Mouse (Mus musculus) cerebral cortex, adult 2 months (tissue): Measurements from ENCODE around the gene Dcst1.

Source experiments
- WGBS: fragments of 180-500 bp; shearing (Covaris S2); methylation state at CpG from one replicate; pipeline ENCODE4 v1.1.7; 2018; 5-methylcytosine and 5-hydroxymethylcytosine counted together

The Dcst1 gene

DNA sequence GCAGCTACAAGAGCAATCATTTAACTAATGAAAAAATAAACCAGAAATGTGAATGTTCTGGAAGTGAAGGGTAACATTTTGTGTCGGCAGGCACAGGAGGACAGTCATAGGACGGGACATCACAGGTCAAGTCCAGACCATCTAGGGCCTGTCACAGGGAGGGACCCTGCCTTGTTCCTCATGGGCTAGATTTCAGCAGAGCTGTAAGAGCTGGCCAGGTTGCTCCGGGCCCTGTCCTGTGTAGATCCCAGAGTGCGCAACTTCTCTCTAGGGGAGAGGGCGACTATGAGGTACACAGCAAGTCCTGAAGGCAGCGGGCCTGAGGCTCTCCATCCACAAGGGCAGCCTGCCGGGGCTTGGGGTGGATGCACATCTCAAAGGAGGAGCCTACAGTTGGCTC is 3.4 kb downstream of the Dcst1 start, which contains the start of gene Dcst2:
Gene Dcst2, plus strand, starts transcription at position 301 of the 400 bp plus-strand sequence.
- WGBS = 94% methylated on average over 7 of the region's 7 CpGs

GRCm38 (mm10) chr3:89360237-89360636 is 4.8 kb downstream of the Dcst1 start:
- WGBS = 76% methylated on average over 3 of the region's 3 CpGs

DNA sequence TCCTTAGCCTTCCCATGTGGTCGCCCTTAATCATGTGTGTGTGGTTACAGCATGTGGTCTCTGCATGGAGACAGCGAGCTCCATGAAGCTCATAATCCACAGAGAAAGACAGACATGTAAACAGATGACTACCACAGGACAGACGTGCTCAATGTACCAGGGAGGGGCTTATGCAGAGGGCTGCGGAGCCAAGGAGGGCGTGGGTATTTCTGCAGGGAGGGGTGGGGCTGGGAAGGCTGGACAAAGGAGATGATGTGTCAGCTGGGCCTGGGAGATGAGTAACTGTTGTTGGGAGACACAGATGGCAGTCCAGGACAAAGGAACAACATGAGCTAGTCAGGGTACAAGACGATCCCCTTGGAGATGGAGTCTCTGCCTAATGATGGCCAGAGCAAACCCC is 5.4 kb downstream of the Dcst1 start:
- WGBS = 61% methylated on average over 6 of the region's 6 CpGs

GRCm38 (mm10) chr3:89356029-89356428 is 9.0 kb downstream of the Dcst1 start:
- WGBS = 70% methylated on average over 9 of the region's 9 CpGs

DNA sequence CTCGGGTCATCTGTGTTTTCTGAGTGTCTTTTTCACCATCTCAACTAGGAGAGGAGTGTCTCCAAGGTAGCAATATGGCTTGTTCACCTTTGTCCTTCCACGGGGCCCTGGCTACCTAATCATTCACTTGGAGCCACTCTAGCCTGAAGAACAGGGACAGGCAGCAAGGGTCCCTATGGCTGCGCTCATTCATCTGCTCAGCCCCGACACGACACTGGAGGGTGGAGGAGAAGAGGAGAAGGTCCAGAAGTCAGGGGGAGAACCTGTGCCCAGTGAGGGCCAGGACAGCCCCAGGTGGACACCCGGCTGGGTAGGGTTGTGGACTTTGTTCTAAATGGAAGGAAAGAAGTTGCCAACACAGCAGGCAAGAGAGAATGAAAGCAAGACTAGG is 9.5 kb downstream of the Dcst1 start:
- WGBS = 79% methylated on average over 6 of the region's 6 CpGs

DNA sequence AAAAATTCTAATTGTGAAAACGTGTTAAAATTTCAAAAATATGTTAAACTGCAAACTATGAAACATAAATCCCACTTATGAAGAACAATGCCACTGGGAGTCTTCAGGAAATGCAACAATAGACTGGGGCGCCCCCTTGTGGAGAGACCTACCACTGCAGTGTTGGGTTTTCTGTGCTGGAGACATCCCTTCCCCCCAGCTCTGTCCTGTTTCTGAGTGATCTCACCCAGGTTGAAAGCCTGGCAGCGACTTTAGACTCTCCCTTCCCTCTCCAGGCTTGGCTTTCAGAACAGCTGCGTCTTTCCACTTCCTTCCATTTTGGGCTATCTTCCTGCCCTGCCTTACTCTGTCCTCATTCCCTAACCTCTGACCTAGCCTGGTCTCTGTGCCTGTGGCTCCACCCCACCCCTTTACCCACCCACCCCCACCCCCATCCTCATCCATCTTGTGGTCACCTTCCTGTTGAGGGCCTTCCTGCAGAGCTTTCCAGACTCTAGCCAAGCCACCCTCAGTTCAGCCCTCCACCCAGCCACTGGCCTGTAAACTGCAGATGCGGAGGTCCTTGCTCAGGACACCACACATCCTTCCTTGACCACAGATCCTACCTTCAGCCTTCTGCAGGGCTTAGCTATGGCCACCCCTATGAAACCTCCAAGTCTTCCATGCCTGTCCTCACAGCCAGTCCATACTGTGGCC is 10.1 kb downstream of the Dcst1 start:
- 17% methylated on average over 5 of the region's 5 CpGs for WGBS

DNA sequence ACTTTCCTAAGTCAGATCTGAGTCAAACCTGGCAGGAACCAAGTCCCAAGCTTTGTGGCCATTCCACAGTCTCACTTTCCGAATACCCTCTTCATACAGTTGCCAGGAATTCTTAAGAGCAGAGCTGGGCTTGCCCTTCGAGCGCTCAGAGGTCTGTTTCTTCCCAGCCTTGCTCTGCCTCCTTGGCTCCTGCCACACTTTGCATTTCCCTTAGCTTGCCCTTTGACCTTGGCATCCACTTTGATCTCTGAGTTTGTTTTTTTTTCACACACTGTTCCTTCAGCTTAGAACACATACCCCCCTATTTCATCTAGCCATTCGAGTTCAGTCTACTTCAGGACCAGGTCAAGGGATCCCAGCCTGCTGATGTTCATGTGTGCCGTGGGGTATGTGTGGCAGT is 13.8 kb downstream of the Dcst1 start:
- 80% methylated on average over 5 of the region's 5 CpGs for WGBS

- 1% methylated on average over 59 of the region's 59 CpGs for WGBS
These were observed 15.1 kb downstream of the Dcst1 start, which contains the start of gene Adam15 for GRCm38 (mm10) chr3:89349869-89350501. Adam15 (minus strand) TSS chr3:89349996.

GRCm38 (mm10) chr3:89348911-89349868 is 15.9 kb downstream of the Dcst1 start:
- 2% methylated on average over 38 of the region's 38 CpGs for WGBS

GRCm38 (mm10) chr3:89347916-89348315 is 17.1 kb downstream of the Dcst1 start:
- WGBS = 73% methylated on average over 1 of the region's 1 CpGs

- WGBS = 88% methylated on average over 10 of the region's 10 CpGs
These were observed 18.1 kb downstream of the Dcst1 start for GRCm38 (mm10) chr3:89346815-89347540.

GRCm38 (mm10) chr3:89343279-89343678 is 21.8 kb downstream of the Dcst1 start:
- WGBS = 67% methylated on average over 7 of the region's 7 CpGs

GRCm38 (mm10) chr3:89341794-89342193 is 23.3 kb downstream of the Dcst1 start:
- 27% methylated on average over 4 of the region's 4 CpGs for WGBS

DNA sequence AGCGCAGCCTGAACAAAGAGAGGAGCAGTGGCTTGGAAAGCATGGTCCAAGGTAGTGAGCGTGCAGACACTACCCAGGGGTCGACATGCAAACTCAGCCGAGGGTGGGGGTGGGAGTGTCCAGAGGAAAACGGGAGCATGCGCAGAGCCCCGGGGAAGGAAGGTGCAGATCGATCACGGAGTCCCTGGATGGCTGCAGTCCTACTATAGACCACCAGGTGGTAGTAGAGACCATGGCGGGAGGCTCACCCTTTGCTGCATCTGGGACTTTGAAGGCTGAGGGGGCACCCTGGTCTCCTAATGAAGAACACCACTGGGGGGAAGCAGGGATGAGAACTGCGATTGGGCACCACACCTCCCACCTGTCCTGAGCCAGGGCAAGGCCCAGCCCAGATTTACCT is 24.6 kb downstream of the Dcst1 start:
- WGBS = 13% methylated on average over 11 of the region's 11 CpGs

GRCm38 (mm10) chr3:89339416-89339815 is 25.6 kb downstream of the Dcst1 start:
- 45% methylated on average over 8 of the region's 8 CpGs for WGBS

DNA sequence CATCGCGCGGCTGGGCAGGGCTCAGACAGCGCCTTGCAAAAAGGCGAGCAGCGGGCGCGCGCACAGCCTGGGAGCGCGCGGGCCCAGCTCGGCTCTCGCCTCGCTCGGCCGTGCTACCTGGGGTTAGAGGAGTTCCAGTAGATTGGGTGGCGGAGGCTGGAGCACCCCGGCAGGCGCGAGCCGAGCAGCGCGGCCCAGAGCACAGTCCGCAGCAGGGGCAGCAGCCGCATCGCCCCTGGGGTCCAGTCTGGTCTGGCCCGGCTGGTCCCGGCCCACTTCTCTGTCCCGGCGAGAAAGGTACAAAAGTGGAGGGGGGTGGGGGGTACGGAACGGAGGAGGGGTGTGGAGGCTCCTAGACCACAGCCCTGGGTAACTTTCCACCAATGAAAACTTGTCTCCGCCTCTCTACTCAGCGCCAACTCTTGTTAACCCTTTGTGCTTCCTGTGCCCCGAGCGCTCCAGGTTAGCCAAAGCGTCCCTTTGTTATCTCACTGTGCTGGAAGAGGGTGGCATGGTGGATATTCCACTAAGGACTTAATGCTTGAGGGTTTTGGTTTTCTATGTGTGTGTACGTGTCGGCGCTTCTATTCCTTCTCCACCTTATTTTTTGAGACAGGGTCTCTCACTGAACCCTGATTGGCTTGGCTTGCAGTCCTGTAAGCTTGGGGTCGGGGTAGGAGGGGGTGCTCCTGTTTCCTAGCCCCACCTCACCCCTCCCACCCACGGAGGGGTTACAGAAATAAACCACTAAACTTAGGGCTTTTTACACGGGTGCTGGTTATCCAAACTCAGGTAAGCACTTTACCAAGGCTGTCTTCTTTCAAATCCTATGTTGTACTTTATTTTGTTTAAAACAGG is 27.1 kb downstream of the Dcst1 start, which contains the start of gene Efna4:
Gene Efna4, minus strand, starts transcription at position 308 of the 858 bp plus-strand sequence.
- WGBS = 5% methylated on average over 44 of the region's 44 CpGs

- WGBS = 5% methylated on average over 21 of the region's 21 CpGs
These were observed 27.9 kb downstream of the Dcst1 start for GRCm38 (mm10) chr3:89337062-89337720.

- 55% methylated on average over 6 of the region's 6 CpGs for WGBS
These were observed 28.5 kb downstream of the Dcst1 start for GRCm38 (mm10) chr3:89336529-89336928.

DNA sequence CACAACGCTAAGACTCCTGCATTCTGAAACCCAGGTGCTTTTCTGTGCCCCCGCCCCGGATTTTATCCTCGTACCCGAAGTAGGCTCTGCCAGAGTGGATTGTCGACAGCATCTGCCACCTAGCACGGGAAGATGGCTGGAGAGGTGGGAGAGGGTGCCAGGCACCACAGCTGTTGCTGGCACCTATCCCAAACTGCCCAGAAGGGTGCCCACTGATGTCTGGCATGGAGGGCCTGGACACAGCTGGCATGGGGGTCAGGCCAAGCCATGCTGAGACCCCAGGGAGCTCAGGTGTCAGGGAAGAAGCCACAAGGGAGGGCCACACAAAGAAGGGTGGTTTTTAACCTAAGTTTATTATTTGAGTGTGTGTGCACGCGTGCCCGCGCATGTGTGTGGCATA is 32.0 kb downstream of the Dcst1 start:
- 55% methylated on average over 11 of the region's 11 CpGs for WGBS

- WGBS = 39% methylated on average over 12 of the region's 12 CpGs
These were observed 32.6 kb downstream of the Dcst1 start for GRCm38 (mm10) chr3:89332476-89332875.
